Comparison of ENCODE assay signal across 8 mouse cellular contexts in the genomic region with DNA sequence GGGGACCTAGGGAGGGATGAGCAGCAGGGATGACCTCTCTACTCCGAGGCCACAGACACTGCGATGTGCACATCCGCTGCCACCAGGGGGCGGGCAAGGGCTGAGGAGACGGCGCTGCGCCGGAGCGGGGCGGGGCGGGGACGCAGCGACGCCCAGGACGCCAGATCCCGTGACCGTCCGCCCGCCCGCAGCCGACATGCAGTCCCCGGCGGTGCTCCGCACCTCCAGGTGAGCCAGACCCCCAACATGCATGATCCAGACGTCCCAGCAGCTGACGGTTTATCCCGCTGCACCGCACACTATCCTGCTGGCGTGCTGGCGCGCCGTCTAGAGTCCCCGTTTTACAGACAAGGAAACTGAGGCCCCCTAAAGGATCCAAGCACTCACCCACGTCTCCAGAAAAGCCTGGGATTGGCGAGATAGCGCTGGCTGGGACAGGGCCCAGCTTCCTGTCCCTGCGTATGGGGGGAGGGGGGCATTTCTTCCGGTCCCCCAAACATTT. TPM values are rescaled to one million over a fixed set of nuclear protein-coding genes. Genes with fewer than 3 reads are reported as not detected.
DNase-seq lines count a peak whose midpoint lies in the region; ATAC-seq and TF ChIP-seq lines count a peak whose summit lies in the region.

A gene (plus strand): TSS at position 163 of the 502 bp plus-strand sequence.

- no peaks in the 10 kb centered on the region; the same call in 1 of the 2 replicates for H3K9me3 ChIP-seq in erythroblast, embryonic 14.5 days (ENCODE audit: control insufficient read depth, low read length)
- no peaks in the 10 kb centered on the region for H3K9me3 ChIP-seq in heart, embryonic 13.5 days
- H3K9me3 ChIP-seq in liver, embryonic 14.5 days (ENCODE audit: control insufficient read depth, low read length): no peaks in the 10 kb centered on the region
- H3K9me3 ChIP-seq in stomach, embryonic 15.5 days: no peaks in the 10 kb centered on the region

- TF ChIP-seq POLR2A in brain, embryonic 14.5 days (IDR thresholded peaks at IDR 0.05; ENCODE audit: borderline replicate concordance, extremely low read depth, insufficient read depth, insufficient read length, poor library complexity, severe bottlenecking): peak; percentile 25; the same call in 1 of the 2 replicates

- DNase-seq in CD4-positive, CD25-positive, alpha-beta regulatory T cell, adult 2 months (ENCODE audit: low read depth, low spot score): peak; percentile 94
- DNase-seq in brain, embryonic 14.5 days (ENCODE audit: low read depth): peak; percentile 91
- peak; percentile 95 for DNase-seq in kidney, postnatal 10 days
- DNase-seq in liver, embryonic 14.5 days (ENCODE audit: low read depth in 3 of 3, low spot score in 3 of 3): peak; percentile 45 to 59 (median 53)
- peak; percentile 92 for DNase-seq in neural tube, embryonic 10.5 days (ENCODE audit: extremely low spot score, low spot score)

- 0% methylated on average over 38 of the region's 38 CpGs for WGBS in heart, embryonic 13.5 days
- WGBS in liver, embryonic 14.5 days (ENCODE audit: insufficient replicate concordance): 1% methylated on average over 38 of the region's 38 CpGs
- WGBS in stomach, embryonic 15.5 days: under 1% methylated on average over 38 of the region's 38 CpGs

- no peak for TF ChIP-seq EP300 in liver, embryonic 14.5 days (IDR thresholded peaks at IDR 0.05; ENCODE audit: low read depth)

- peak; percentile 68; the same call in 1 of the 2 replicates for ATAC-seq in heart, embryonic 13.5 days (ENCODE audit: extremely low read depth, insufficient number of reproducible peaks, low FRiP score, low TSS enrichment)
- peak; percentile 74 for ATAC-seq in liver, embryonic 14.5 days (ENCODE audit: insufficient read depth)
- ATAC-seq in stomach, embryonic 15.5 days (ENCODE audit: insufficient read depth, low FRiP score, low read depth): peak; percentile 80

- H3K9ac ChIP-seq in heart, embryonic 13.5 days: peak within 1 kb of the TSS; percentile 82
- peak within 1 kb of the TSS; percentile 66 for H3K9ac ChIP-seq in liver, embryonic 14.5 days (replicated peaks)
- H3K9ac ChIP-seq in stomach, embryonic 15.5 days: peak within 1 kb of the TSS; percentile 65

- peak within 1 kb of the TSS; percentile 93 for H3K4me2 ChIP-seq in heart, embryonic 13.5 days
- H3K4me2 ChIP-seq in liver, embryonic 14.5 days (ENCODE audit: low read depth): peak within 1 kb of the TSS; percentile 81
- peak within 1 kb of the TSS; percentile 89 for H3K4me2 ChIP-seq in stomach, embryonic 15.5 days

- no peak within 1 kb of the TSS for H3K27ac ChIP-seq in heart, embryonic 13.5 days (replicated peaks)
- H3K27ac ChIP-seq in liver, embryonic 14.5 days: no peak within 1 kb of the TSS
- H3K27ac ChIP-seq in stomach, embryonic 15.5 days: no peak within 1 kb of the TSS

- peaks cover 9% of the 10 kb centered on the region for H3K4me1 ChIP-seq in erythroblast, embryonic 14.5 days (ENCODE audit: control insufficient read depth)
- H3K4me1 ChIP-seq in heart, embryonic 13.5 days: peaks cover 17% of the 10 kb centered on the region
- no peaks in the 10 kb centered on the region; a peak in 1 of 4 replicates for H3K4me1 ChIP-seq in liver, embryonic 14.5 days (replicated peaks; ENCODE audit: control insufficient read depth in 2 of 2, insufficient read depth in 2 of 2, low read length in 1 of 2)
- peaks cover 8% of the 10 kb centered on the region for H3K4me1 ChIP-seq in stomach, embryonic 15.5 days

- peaks cover 3% of the 10 kb centered on the region; the same call in 1 of the 2 replicates for H3K36me3 ChIP-seq in erythroblast, embryonic 14.5 days (ENCODE audit: control insufficient read depth)
- H3K36me3 ChIP-seq in heart, embryonic 13.5 days: peaks cover 15% of the 10 kb centered on the region
- H3K36me3 ChIP-seq in liver, embryonic 14.5 days (replicated peaks; ENCODE audit: control insufficient read depth, insufficient read depth, low read depth): no peaks in the 10 kb centered on the region
- H3K36me3 ChIP-seq in stomach, embryonic 15.5 days: no peaks in the 10 kb centered on the region

- H3K4me3 ChIP-seq in erythroblast, embryonic 14.5 days (replicated peaks): peak within 1 kb of the TSS; percentile 64
- peak within 1 kb of the TSS; percentile 58 for H3K4me3 ChIP-seq in heart, embryonic 13.5 days
- peak within 1 kb of the TSS; percentile 61 to 70 for H3K4me3 ChIP-seq in liver, embryonic 14.5 days (ENCODE audit: insufficient read depth in 1 of 2, low read depth in 2 of 2, low read length in 2 of 2)
- peak within 1 kb of the TSS; percentile 77 for H3K4me3 ChIP-seq in stomach, embryonic 15.5 days (replicated peaks)

- TF ChIP-seq CTCF in brain, embryonic 14.5 days (IDR thresholded peaks at IDR 0.05; ENCODE audit: borderline replicate concordance, extremely low read depth, insufficient read depth, insufficient read length): peak; percentile 89
- TF ChIP-seq CTCF in liver, embryonic 14.5 days (IDR thresholded peaks at IDR 0.05; ENCODE audit: low read depth): peak; percentile 88

- H3K27me3 ChIP-seq in erythroblast, embryonic 14.5 days (ENCODE audit: control insufficient read depth): peaks cover 25% of the 10 kb centered on the region
- peaks cover 33% of the 10 kb centered on the region for H3K27me3 ChIP-seq in heart, embryonic 13.5 days (replicated peaks)
- H3K27me3 ChIP-seq in liver, embryonic 14.5 days (ENCODE audit: control insufficient read depth, insufficient read depth, low read length): peaks cover 7% of the 10 kb centered on the region
- peaks cover 23% of the 10 kb centered on the region for H3K27me3 ChIP-seq in stomach, embryonic 15.5 days (replicated peaks)

RNA-seq across cellular contexts. Expression of the gene that starts here (rescaled TPM):
- 11.1 and 11.7 TPM in 2 replicates for polyA plus RNA-seq in brain, embryonic 14.5 days (2012; rRNA removed)
- 0.15 TPM in 1 of 2 replicates, not detected in the other for polyA plus RNA-seq in erythroblast, embryonic 14.5 days (2012)
- polyA plus RNA-seq in heart, embryonic 13.5 days (2015; fragmentation: Nextera tagmentation; extraction: Ambion mirVana): 14.3 and 15.6 TPM in 2 replicates
- polyA plus RNA-seq in liver, embryonic 14.5 days (2012; rRNA removed): 2.4 and 2.7 TPM in 2 replicates
- 2.1 and 2.3 TPM in 2 replicates for polyA plus RNA-seq in liver, embryonic 14.5 days (2014; fragmentation: Nextera tagmentation; extraction: Ambion mirVana)
- 14.5 and 14.9 TPM in 2 replicates for polyA plus RNA-seq in stomach, embryonic 15.5 days (2015; fragmentation: Nextera tagmentation; extraction: Ambion mirVana)
